Mouse (Mus musculus) thymus, postnatal 0 days (tissue): Measurements from ENCODE around the gene Foxn3. TPM values are rescaled to one million over a fixed set of nuclear protein-coding genes. Genes with fewer than 3 reads are reported as not detected.
A peak's percentile ranks its signal among the peaks of the same experiment; 100 is the strongest.

Experiments used
- DNase-seq: peaks from one replicate; pipeline ENCODE4 v3.0.0-alpha.2; 2015; ENCODE audit warnings: low spot score
- polyA plus RNA-seq: library from polyadenylated mRNA; unstranded; fragments of >200 nt; fragmentation: Nextera tagmentation; extraction: Ambion mirVana; gene quantifications from 2 replicates; pipeline ENCODE4 v1.2.1, GENCODE M21; 2015

Foxn3 gene
- polyA plus RNA-seq, 1 experiment from 2014 or later = 119 TPM

- no peak for DNase-seq
Measured at GRCm38 (mm10) chr12:99418476-99419395, 144.6 kb downstream of the Foxn3 start.

- DNase-seq = no peak
Measured at GRCm38 (mm10) chr12:99417885-99418284, 145.5 kb downstream of the Foxn3 start.

GRCm38 (mm10) chr12:99415538-99415937, 147.8 kb downstream of the Foxn3 start:
- no peak for DNase-seq

GRCm38 (mm10) chr12:99412496-99412895, 150.9 kb downstream of the Foxn3 start:
- no peak for DNase-seq

GRCm38 (mm10) chr12:99412034-99412433, 151.3 kb downstream of the Foxn3 start:
- no peak for DNase-seq

GRCm38 (mm10) chr12:99408651-99409050, 154.7 kb downstream of the Foxn3 start:
- no peak for DNase-seq

- no peak for DNase-seq
Measured at GRCm38 (mm10) chr12:99408089-99408488, 155.3 kb downstream of the Foxn3 start.

GRCm38 (mm10) chr12:99407318-99407716, 156.1 kb downstream of the Foxn3 start:
- no peak for DNase-seq

GRCm38 (mm10) chr12:99406697-99407317, 156.6 kb downstream of the Foxn3 start:
- DNase-seq = peak; percentile 16

GRCm38 (mm10) chr12:99406254-99406653, 157.1 kb downstream of the Foxn3 start:
- peak; percentile 40 for DNase-seq

- no peak for DNase-seq
Measured at GRCm38 (mm10) chr12:99405401-99405800, 158.0 kb downstream of the Foxn3 start.

- no peak for DNase-seq
Measured at GRCm38 (mm10) chr12:99403004-99403403, 160.4 kb downstream of the Foxn3 start.

GRCm38 (mm10) chr12:99400907-99401306, 162.5 kb downstream of the Foxn3 start:
- DNase-seq = no peak

- DNase-seq = no peak
Measured at GRCm38 (mm10) chr12:99399575-99399974, 163.8 kb downstream of the Foxn3 start.

GRCm38 (mm10) chr12:99396461-99396860, 166.9 kb downstream of the Foxn3 start:
- DNase-seq = no peak

- DNase-seq = no peak
Measured at GRCm38 (mm10) chr12:99395082-99395481, 168.3 kb downstream of the Foxn3 start.

GRCm38 (mm10) chr12:99394676-99395075, 168.7 kb downstream of the Foxn3 start:
- DNase-seq = no peak

- DNase-seq = no peak
Measured at GRCm38 (mm10) chr12:99393867-99394630, 169.3 kb downstream of the Foxn3 start.

GRCm38 (mm10) chr12:99392944-99393866, 170.2 kb downstream of the Foxn3 start:
- peak; percentile 79 for DNase-seq
